Mouse (Mus musculus) embryonic facial prominence, embryonic 15.5 days (tissue): ENCODE data around the gene Dync2h1. TPM values are rescaled to one million over a fixed set of nuclear protein-coding genes. Genes with fewer than 3 reads are reported as not detected.
"Not testable (repeated sequence)": the region's sequence is repeated elsewhere in the genome, so short reads cannot be mapped to it uniquely, and the experiment has no call there.

Experiments used
- ATAC-seq: fragments of 200-750 bp; cut with Nextera tagmentation; 2 replicates; pipeline ENCODE4 v1.8.0; 2017; ENCODE audit warnings: low read depth, moderate TSS enrichment; ENCODE audit not compliant: insufficient number of reproducible peaks, low FRiP score, low TSS enrichment
- H3K27ac ChIP-seq: fragments of 300-500 bp; sonication (generic); replicated peaks from 2 replicates; pipeline ENCODE4 v1.5.1; 2015; ENCODE audit warnings: mild to moderate bottlenecking, inconsistent platforms
- H3K27me3 ChIP-seq: fragments of 300-500 bp; sonication (generic); 2 replicates; pipeline ENCODE4 v1.6.1; 2015; ENCODE audit warnings: inconsistent platforms
- H3K36me3 ChIP-seq: fragments of 300-500 bp; sonication (generic); 2 replicates; pipeline ENCODE4 v1.6.1; 2015; ENCODE audit warnings: mild to moderate bottlenecking, inconsistent platforms
- H3K4me1 ChIP-seq: fragments of 300-500 bp; sonication (generic); 2 replicates; pipeline ENCODE4 v1.6.1; 2015; ENCODE audit warnings: inconsistent platforms
- H3K4me2 ChIP-seq: fragments of 300-500 bp; sonication (generic); replicated peaks from 2 replicates; pipeline ENCODE4 v1.6.1; 2015; ENCODE audit warnings: mild to moderate bottlenecking, inconsistent platforms
- H3K4me3 ChIP-seq: fragments of 300-500 bp; sonication (generic); replicated peaks from 2 replicates; pipeline ENCODE4 v1.5.1; 2015; ENCODE audit warnings: mild to moderate bottlenecking, inconsistent platforms
- H3K9ac ChIP-seq: fragments of 300-500 bp; sonication (generic); 2 replicates; pipeline ENCODE4 v1.6.1; 2015; ENCODE audit warnings: inconsistent platforms
- H3K9me3 ChIP-seq: fragments of 300-500 bp; sonication (generic); replicated peaks from 2 replicates; pipeline ENCODE4 v1.6.1; 2016; ENCODE audit warnings: inconsistent platforms
- WGBS: fragments of 180-500 bp; shearing (Covaris S2); methylation state at CpG from one replicate; pipeline ENCODE4 v1.1.7; 2015; 5-methylcytosine and 5-hydroxymethylcytosine counted together
- polyA plus RNA-seq: library from polyadenylated mRNA; unstranded; fragments of >200 nt; fragmentation: Nextera tagmentation; extraction: Ambion mirVana; gene quantifications from 2 replicates; pipeline ENCODE4 v1.2.1, GENCODE M21; 2015

Dync2h1 gene
- polyA plus RNA-seq, 1 experiment from 2014 or later, result 20.1 TPM

DNA sequence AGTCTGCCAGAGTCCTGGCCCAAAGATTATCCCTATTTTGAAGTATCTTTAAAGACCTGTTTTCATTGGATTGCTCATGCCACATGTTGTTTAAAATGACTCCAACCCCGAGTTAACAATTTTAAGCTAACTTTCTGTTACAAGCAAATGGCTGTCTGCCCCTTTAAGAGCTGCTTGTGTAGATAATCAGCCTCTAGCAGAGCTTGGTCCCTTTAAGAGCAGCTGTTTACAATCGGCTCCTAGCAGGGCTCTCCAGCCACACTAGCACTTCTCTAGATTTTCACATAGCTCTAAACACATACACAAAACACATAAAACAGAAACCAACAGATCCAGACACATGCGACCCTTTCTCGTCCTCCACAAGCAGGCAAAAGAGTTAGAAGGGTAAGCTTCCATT lies 273.7 kb downstream of the Dync2h1 start:
- not testable (repeated sequence) for H3K9me3 ChIP-seq, ATAC-seq, H3K4me1 ChIP-seq, H3K4me2 ChIP-seq, H3K27ac ChIP-seq, H3K9ac ChIP-seq, H3K27me3 ChIP-seq, H3K36me3 ChIP-seq, H3K4me3 ChIP-seq
- WGBS, result 36% methylated on average over 4 of the region's 4 CpGs

DNA sequence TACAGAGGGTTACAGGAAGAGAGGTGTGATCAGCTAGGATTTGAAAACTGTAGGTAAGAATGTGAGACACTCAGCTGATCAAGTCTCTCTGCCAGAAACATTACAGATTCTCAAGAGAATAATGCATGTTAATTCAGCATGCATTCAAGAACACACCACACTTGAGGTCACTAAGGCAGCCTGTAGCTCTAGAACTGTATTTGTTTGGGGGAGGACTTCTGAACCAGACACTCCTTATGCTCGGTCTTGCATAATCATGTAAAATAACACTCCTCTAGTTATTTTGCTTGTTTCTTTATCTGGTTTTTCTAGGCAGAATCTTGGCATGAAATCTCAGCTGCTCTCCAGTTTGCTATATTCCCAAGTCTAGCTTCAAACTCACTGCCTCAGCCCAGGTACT lies 282.6 kb downstream of the Dync2h1 start:
- Histone ChIP-seq H3K9me3 (no peaks in the 10 kb centered on the region), H3K4me1 (no peaks in the 10 kb centered on the region), H3K4me2 (no peak overlapping the region), H3K4me3 (no peak overlapping the region), H3K27me3 (no peaks in the 10 kb centered on the region), H3K36me3 (no peaks in the 10 kb centered on the region), H3K27ac (no peak overlapping the region), H3K9ac (no peak overlapping the region)
- no peak for ATAC-seq
- WGBS, result 69% methylated on average over 1 of the region's 1 CpGs

GRCm38 (mm10) chr9:6891331-6891730 lies 292.9 kb downstream of the Dync2h1 start:
- Histone ChIP-seq H3K9me3 (no peaks in the 10 kb centered on the region), H3K9ac (no peak overlapping the region), H3K36me3 (no peaks in the 10 kb centered on the region), H3K4me2 (no peak overlapping the region), H3K27ac (no peak overlapping the region), H3K4me3 (no peak overlapping the region), H3K27me3 (no peaks in the 10 kb centered on the region), H3K4me1 (no peaks in the 10 kb centered on the region)
- no peak for ATAC-seq

GRCm38 (mm10) chr9:6881187-6881984 lies 302.9 kb downstream of the Dync2h1 start:
- Histone ChIP-seq H3K4me3 (no peak overlapping the region), H3K36me3 (no peaks in the 10 kb centered on the region), H3K4me1 (no peaks in the 10 kb centered on the region), H3K9me3 (no peaks in the 10 kb centered on the region), H3K27ac (no peak overlapping the region), H3K9ac (no peak overlapping the region), H3K4me2 (no peak overlapping the region), H3K27me3 (no peaks in the 10 kb centered on the region)
- no peak for ATAC-seq
- 80% methylated on average over 1 of the region's 1 CpGs for WGBS

Other genes with a start within 250 kb of the Dync2h1 start
- gene Dcun1d5, start 74 bp upstream of the Dync2h1 start, polyA plus RNA-seq, result 127 and 141 TPM in 2 replicates
- gene Mmp13, start 88.1 kb upstream of the Dync2h1 start, polyA plus RNA-seq, result 20.7 and 33.1 TPM in 2 replicates
- gene Mmp12, start 159.9 kb upstream of the Dync2h1 start, polyA plus RNA-seq, result 0.08 and 0.80 TPM in 2 replicates
- not detected in 2 replicates for gene Mmp1b, start 203.6 kb upstream of the Dync2h1 start, polyA plus RNA-seq